Mouse (Mus musculus) thymus, postnatal 10 days (tissue): ENCODE data around the gene Polg2.
"Not testable (repeated sequence)": the region's sequence is repeated elsewhere in the genome, so short reads cannot be mapped to it uniquely, and the experiment has no call there.

Experiments
- DNase-seq, 2 experiments: peaks; one replicate each; pipeline ENCODE4 v3.0.0; 2021; ENCODE audit warnings: low spot score in 2 of 2

Polg2 gene

DNA sequence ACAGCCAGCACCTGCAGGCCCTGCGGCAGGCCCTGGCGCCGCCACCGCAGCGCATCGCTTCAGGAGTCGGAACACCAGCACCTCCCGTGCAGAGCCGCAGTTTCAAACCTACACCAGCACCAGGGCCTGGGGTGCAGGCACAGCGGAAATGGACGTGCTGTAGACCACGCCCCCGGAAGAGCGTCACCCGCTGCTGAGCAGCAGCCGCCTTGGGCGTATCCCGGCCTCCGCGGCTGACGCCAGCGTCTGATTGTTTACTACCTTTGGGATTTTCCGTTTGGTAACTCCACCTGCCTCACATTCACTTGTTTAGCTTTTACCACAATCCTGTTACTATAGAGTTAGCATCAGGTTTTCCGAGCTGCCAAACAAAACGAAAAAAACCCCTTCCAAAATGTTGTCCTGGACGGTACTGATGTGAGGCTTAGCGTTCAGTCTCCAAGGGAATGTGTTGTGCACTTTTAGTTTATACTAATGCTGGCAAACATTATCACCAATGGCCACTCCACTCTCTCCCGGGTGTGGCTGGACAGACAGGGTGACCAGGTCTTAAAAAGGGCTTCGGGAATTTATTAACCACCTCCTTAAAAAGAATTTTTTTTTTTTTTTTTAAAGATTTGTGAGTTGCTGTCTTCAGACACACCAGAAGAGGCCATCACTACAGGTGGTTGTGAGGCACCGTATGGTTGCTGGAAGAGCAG is at the start of gene Polg2:
Polg2 (minus strand) TSS at position 150 of the 701 bp plus-strand sequence.
- DNase-seq = peak; percentile 88 to 90

- DNase-seq = no peak
These were observed 48.7 kb upstream of the Polg2 start for GRCm38 (mm10) chr11:106828079-106828478.

DNA sequence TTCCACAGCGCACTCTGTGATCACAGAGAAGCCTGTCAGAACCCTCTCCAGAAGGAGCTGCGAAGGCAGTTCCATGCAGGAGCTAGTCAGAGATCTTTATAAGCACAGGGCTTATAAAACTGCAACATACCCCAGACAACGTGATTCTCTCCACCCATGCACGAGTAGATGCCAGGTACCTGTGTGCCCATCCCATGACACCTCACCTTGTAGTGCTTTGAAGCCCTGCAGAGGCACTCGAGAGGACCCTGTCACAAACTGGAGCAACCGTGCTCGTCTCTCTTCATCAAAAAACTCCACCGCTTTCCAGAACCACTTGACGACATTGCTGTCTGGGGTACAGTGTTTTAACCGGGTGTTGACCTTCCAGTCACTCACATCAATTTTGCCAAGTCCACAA is 45.1 kb upstream of the Polg2 start:
- no peak for DNase-seq

DNA sequence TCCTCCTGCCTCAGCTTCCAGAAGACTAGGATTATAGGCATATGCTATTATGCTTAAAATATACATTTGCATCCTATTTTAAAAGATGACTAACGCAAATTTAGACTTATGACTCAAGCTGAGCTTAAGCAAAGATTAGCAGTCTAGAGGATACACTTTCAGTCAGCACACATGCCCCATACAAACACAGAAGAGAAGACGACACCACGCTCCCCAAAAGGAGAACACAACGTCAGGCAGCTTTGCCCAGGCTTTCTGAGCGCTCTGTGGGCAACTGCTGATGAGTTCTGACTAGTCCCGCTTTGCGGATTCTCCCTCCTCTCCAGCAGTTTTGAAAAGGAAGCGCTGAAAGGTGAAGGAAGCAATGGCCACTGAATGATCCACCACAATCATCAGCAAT is 44.4 kb upstream of the Polg2 start:
- DNase-seq = no peak

DNA sequence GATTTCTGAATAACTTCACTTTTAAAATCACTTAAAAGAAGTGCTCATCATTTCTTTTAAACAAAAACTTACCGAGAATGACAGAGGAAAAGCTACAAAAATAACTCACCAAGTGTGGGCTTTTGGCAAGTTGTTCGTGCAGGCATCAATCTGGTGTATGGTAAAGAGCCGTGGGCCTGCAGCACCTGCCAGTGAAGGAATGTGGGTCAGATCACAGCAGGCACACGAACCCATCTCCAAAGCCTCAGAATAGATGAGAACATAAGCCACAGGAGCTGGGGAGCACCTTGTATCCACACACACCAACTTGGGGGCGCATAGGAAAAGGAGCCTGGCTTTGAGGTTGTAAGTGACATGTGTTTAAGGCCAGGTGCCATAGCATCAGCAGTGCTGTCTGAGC is 43.6 kb upstream of the Polg2 start:
- DNase-seq = no peak

DNA sequence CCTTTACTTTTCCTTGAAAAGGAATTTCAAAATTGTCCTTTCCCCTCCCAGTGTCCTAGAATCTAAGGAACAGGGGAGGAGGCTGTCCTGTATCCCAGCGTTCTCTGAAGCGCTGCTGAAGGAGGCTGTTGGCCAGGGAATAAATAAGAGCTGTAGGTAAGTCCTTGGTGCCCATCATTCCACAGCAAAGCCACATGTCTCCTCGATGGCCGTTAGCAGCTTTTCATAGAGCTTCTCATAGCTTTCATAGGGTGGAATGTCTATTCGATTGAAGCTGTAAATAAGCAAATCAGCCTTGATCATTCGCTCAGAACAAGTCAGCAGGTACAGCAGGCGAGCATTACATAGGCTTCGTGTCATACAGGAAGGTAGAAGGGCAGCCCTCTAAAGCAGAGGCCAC is 43.2 kb upstream of the Polg2 start:
- DNase-seq = no peak

DNA sequence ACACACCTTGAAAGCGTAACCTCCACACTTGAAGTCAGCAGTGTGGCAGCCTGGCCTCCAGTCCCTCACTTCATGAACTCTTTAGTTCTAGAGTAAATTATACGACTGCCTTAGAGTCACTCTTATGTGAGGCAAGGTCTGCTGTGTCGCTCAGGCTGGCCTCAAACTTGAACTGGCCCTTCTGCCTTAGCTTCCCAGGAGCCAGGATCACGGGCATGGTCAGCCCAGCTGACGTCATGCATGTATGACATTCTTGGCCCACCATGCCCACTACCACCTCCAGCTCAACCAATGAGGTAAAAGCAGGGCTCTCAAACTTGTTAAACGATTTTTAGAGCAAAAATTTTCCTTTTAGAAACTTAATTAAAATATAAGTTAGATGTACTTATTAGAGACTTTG is 42.1 kb upstream of the Polg2 start:
- DNase-seq = no peak

DNA sequence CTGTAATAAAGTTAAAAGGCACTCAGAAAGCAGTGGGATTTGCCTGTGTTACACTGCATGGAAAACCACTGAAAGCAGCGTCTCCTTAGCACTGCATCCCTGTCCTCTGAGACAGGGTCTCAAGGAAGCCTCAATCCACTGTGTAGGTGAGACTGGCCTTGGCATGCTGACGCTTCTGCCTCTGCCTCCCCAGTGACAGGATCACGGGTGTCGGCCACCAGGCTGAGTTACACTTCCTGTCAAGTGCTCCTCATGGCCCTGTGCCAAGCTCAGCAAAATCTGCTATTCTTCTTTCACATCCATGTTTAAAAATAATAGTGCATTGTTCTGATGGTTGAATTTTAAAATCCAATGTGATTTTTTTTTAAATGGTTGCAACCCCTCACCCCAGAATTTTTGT is 41.6 kb upstream of the Polg2 start:
- peak in 1 of 2 experiments; percentile 10 for DNase-seq

DNA sequence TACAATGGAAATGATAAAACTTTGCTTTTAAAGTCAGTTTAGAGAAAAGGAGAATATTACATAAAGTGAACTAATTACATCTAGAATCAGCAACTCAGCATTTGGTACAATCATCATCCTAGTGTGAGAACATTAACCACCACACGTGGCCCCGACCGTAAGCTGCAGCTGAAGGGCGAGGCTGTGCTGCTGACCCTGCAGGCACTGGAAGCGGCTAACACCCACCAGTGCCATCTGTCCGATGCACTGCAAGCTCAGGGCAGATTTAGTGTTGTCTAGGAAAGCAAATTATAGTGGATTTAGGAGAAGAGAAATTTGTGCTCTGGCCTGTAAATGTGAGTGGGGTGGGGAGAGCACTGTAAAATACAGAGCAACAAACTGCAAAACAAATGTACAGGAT is 40.9 kb upstream of the Polg2 start:
- no peak for DNase-seq

DNA sequence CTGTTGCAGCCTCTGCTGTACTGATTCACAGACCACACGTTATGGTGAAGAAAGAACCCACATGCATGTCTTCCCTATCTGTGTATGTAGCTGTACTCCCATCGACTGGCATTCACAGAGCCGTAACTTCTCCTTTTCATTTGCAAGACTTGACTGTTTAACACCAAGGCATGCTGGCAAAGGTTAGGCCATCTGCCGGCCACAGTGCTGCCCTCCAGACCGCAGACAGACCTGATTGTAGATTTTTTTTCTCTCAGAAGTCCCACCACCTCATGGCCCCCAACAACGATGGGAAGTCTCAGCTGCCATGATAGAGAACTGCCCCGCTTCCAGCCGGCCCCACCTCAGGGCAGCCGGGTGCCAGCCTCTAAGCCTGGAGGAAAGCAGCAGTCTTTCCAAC is 40.3 kb upstream of the Polg2 start:
- DNase-seq = no peak

GRCm38 (mm10) chr11:106818341-106818740 is 39.0 kb upstream of the Polg2 start:
- no peak for DNase-seq

DNA sequence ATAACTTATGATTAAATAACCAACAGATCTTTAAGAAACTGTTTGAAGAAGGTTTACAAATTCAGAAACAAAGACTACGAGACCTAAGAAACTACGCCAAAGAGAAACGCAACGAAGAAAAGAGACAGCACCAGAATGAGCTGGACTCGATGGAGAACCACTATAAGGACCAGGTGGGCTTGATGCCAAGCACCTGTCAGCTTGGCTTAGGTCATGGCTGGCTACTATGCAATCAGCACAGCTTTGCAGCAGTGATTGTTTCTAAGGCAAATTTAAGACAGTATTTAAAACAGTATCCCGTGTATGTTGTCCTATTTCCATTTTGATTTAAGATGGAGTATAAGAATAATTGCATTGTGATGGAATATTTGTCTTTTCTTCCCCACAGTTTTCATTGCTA is 38.5 kb upstream of the Polg2 start:
- DNase-seq = no peak

- DNase-seq = no peak
These were observed 37.8 kb upstream of the Polg2 start for GRCm38 (mm10) chr11:106817156-106817555.

DNA sequence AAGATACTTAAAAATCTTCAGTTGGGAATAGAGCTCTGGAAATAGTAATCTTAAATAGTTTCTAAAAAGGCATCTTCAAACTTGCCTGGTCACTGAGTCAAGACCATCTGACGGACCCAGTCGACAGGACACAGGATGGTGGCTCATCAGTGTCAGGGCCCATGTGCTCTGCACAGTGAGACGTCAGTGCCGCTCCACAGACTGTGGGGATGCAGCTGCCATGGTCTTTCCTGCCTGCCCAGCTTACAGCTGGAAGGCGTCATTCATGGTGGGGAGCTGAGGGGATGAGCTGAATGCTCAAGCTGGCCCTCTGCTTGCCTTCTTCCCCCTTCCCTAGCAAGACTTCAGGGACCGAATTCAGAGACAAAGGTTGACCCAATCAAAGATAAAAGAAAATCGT is 37.0 kb upstream of the Polg2 start:
- no peak for DNase-seq

GRCm38 (mm10) chr11:106815761-106816160 is 36.4 kb upstream of the Polg2 start:
- no peak for DNase-seq

DNA sequence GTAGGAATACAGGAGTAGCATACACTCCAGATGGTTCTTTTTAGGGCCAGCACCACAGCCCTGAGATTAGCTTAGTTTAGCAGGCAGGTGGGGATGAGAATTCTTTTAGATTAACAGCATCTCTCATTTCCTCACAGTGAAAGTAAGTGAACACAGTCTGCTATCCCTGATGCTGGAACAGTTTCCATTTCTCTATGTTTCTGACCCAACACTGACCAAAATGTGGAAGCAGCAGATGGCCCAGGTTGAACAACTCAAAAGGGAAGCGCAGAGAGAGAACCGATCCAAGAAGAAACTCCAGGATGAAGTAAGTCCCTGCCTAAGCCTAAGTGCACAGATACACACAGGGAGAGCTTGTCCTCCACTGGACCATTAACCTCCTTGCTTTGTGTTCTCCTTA is 36.0 kb upstream of the Polg2 start:
- DNase-seq = no peak

GRCm38 (mm10) chr11:106814601-106815320 is 35.4 kb upstream of the Polg2 start:
- DNase-seq = no peak

DNA sequence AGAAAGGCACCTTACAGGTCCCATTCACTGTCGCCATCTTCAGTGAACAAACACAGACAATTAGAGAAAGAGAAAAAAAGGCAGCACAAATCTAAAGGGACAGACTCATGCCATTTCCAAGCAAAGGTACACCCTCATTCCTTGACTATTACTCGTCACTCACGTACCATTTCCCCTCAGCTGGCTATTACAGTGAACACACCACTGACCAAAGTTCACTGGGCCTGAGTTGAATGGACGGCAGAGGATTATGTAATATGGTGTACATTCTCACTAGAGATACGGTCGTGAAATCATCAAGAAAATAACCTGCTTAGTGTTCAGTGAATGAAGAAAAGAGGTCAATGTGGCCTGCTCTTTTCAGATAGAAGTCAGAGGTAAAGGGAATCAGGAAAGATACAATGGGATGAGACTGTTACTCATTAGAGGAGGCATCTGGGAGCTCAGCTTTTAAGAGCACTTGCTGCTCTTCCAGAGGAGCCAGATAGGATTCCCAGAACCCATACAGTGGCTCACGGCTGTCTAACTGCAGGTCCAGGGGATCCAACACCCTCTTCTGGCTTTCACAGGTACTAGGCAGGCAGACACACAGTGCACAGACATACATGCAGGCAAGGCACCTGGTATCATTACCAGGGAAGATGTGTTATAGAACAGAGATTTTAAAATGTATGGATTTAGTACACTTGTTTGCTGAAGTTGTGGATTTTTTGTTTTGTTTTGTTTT is 33.2 kb upstream of the Polg2 start:
- DNase-seq = no peak

- DNase-seq = not testable (repeated sequence)
These were observed 28.1 kb upstream of the Polg2 start for GRCm38 (mm10) chr11:106807442-106807841.

DNA sequence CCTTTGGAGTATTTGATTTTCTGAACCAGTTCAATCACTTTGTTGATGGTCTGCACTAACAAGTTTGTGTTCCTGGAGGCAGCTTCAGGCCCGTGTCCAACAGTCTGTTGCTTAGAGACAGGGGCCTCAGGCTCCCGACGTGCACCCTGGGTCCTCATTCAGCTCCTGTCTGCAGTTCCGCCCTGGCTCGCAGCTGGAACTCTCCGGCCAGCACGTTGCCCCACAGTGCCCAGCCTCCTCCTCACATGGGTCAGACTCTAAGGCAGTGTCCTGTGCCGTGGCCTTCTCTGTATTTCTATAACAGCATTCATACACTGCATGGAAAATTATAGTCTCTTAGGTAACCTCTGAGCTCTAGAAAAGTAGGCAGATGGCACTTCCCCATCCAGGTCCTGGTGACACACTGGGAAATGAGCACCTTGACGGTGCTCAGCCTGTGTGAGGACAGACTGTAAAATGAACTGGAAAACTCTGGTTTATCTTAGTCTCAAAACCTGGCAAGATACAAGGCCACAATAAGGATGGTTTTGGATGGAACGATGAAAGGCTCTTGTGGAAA is 22.8 kb upstream of the Polg2 start:
- no peak for DNase-seq

DNA sequence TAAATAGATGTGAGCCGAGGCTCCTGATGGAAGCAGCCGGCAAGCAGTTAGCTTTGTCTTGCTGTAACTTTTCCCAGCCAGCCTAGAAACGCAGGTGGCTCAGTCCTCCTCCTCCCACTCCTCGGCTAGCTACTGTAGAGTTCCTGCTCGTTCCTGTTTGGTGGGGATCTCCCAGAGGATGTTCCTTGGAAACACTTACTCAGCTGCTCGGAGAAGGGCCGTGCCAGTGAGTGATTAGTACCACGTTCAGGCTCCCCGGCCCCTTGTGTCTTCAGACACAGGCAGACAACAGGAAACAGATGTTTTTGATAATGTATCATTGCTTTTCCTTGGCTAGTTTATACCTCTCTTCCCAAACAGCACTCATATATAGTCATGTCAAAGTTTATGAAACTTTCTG is 16.3 kb upstream of the Polg2 start:
- no peak for DNase-seq

- DNase-seq = no peak
These were observed 14.5 kb upstream of the Polg2 start for GRCm38 (mm10) chr11:106793846-106794245.

DNA sequence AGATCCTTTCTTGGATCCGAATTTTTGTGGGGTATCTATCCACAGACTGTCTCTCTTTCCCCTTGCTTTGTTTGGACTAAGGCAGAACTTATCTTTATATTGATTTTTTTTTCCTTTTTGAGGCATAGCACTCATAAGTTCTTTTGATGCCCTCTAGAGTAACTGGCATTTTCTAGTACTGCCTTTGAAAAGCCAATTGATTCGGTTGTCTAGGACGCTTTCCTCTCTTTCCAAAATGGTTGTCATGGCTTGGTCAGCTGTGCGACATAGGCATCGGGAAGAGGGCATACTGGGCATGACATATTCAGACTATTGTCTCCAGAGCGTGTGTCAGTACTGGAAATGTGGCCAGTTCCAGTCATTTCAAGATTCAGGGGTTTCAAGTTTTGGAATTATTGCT is 10.3 kb upstream of the Polg2 start:
- no peak for DNase-seq
